Mouse (Mus musculus) kidney, adult 2 months (tissue): Measurements from ENCODE around the gene Anapc13.

Experiments
- CTCF ChIP-seq: fragments of 200-500 bp; conservative IDR thresholded peaks from 2 replicates; pipeline ENCODE4 v1.5.1; 2011; ENCODE audit warnings: low read depth, mild to moderate bottlenecking, control low read depth, low read length, moderate library complexity, mixed read lengths; ENCODE audit not compliant: insufficient read depth, insufficient read length
- POLR2A ChIP-seq: fragments of 200-500 bp; IDR thresholded peaks from one replicate; pipeline ENCODE4 v1.6.1; 2011; ENCODE audit warnings: low read depth, low read length, control low read depth

- TF ChIP-seq POLR2A, result no peak
- TF ChIP-seq CTCF, result no peak
These were observed 24.9 kb upstream of the Anapc13 start for GRCm38 (mm10) chr9:102601187-102601586.
